Mouse (Mus musculus): ENCODE data around the gene 2700049A03Rik. TPM values are rescaled to one million over a fixed set of nuclear protein-coding genes. Genes with fewer than 3 reads are reported as not detected.

Gene 2700049A03Rik
- polyA plus RNA-seq, 1 experiment from 2014 or later, result 8.6 TPM

GRCm38 (mm10) chr12:71271131-71271530 is 134.5 kb downstream of the 2700049A03Rik start:
- H3K27ac ChIP-seq, result no peak overlapping the region
- no peak overlapping the region for H3K9ac ChIP-seq
- H3K9me3 ChIP-seq (replicated peaks), result no peaks in the 10 kb centered on the region
- no peak overlapping the region for H3K4me2 ChIP-seq
- no peak for ATAC-seq (replicated peaks; ENCODE audit: insufficient number of reproducible peaks, insufficient read depth, low FRiP score, low read depth)
- no peaks in the 10 kb centered on the region for H3K27me3 ChIP-seq
- 79% methylated on average over 5 of the region's 5 CpGs for WGBS
- no peaks in the 10 kb centered on the region for H3K36me3 ChIP-seq
- no peak overlapping the region for H3K4me3 ChIP-seq
- 0 out of 2 replicates have a peak, but pooled peaks cover under 1% of the 10 kb centered on the region for H3K4me1 ChIP-seq (replicated peaks)

- Histone ChIP-seq H3K36me3 (no peaks in the 10 kb centered on the region), H3K4me1 (replicated peaks) (peaks cover 6% of the 10 kb centered on the region), H3K4me3 (no peak overlapping the region), H3K27me3 (no peaks in the 10 kb centered on the region), H3K9ac (no peak overlapping the region), H3K27ac (no peak overlapping the region), H3K4me2 (no peak overlapping the region), H3K9me3 (replicated peaks) (no peaks in the 10 kb centered on the region)
- ATAC-seq (replicated peaks; ENCODE audit: insufficient number of reproducible peaks, insufficient read depth, low FRiP score, low read depth), result no peak
- WGBS, result 91% methylated on average over 5 of the region's 5 CpGs
These were observed 138.0 kb downstream of the 2700049A03Rik start for GRCm38 (mm10) chr12:71274519-71275237.

GRCm38 (mm10) chr12:71275906-71276595 is 139.4 kb downstream of the 2700049A03Rik start:
- 66% methylated on average over 8 of the region's 8 CpGs for whole genome bisulfite sequencing

GRCm38 (mm10) chr12:71279521-71280262 is 143.0 kb downstream of the 2700049A03Rik start:
- Histone ChIP-seq H3K9ac (no peak overlapping the region), H3K27me3 (no peaks in the 10 kb centered on the region), H3K4me3 (no peak overlapping the region), H3K4me1 (replicated peaks) (peaks cover 7% of the 10 kb centered on the region), H3K36me3 (no peaks in the 10 kb centered on the region), H3K4me2 (no peak overlapping the region), H3K27ac (no peak overlapping the region), H3K9me3 (replicated peaks) (peaks cover 7% of the 10 kb centered on the region)
- 62% methylated on average over 12 of the region's 12 CpGs for WGBS
- ATAC-seq (replicated peaks; ENCODE audit: insufficient number of reproducible peaks, insufficient read depth, low FRiP score, low read depth), result no peak

More at GRCm38 (mm10) chr12:71275906-71276595, 139.4 kb downstream of the 2700049A03Rik start:
- no peaks in the 10 kb centered on the region for H3K36me3 ChIP-seq
- no peak overlapping the region for H3K4me2 ChIP-seq
- H3K9ac ChIP-seq, result no peak overlapping the region
- H3K4me3 ChIP-seq, result no peak overlapping the region
- ATAC-seq (replicated peaks; ENCODE audit: insufficient number of reproducible peaks, insufficient read depth, low FRiP score, low read depth), result no peak
- H3K27me3 ChIP-seq, result no peaks in the 10 kb centered on the region
- H3K27ac ChIP-seq, result no peak overlapping the region
- no peaks in the 10 kb centered on the region for H3K9me3 ChIP-seq (replicated peaks)
- peaks cover 7% of the 10 kb centered on the region for H3K4me1 ChIP-seq (replicated peaks)

DNA sequence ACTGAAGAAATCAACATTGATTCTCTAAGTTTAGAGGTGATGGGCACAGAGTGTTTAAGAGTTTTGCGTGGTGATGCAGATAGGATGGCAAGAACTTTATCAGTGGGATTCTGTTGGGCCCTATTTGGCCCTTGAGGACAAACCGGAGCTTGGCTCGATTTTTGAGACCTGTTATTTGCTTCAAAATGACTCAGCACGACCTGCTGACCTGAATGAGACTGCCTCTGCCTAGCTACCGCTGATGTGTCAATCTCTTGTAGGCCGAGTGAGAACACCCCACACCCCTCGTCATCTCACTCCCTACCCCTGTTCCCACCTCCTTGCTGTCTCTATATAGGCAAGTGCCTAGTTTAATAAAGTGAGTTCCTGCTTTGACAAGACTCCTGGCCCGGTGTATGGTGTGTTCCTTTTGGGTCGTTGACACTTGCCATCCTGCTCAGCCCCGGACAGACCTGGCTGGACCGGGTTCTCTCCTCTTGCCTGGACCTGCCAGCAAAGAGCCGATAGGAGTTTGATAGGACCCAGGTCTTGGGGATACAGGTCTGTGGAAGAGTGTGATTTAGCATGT is 144.6 kb downstream of the 2700049A03Rik start:
- H3K36me3 ChIP-seq, result no peaks in the 10 kb centered on the region
- no peak overlapping the region for H3K9ac ChIP-seq
- ATAC-seq (replicated peaks; ENCODE audit: insufficient number of reproducible peaks, insufficient read depth, low FRiP score, low read depth), result no peak
- H3K27ac ChIP-seq, result no peak overlapping the region
- 82% methylated on average over 12 of the region's 12 CpGs for WGBS
- H3K9me3 ChIP-seq (replicated peaks), result peaks cover 7% of the 10 kb centered on the region
- no peak overlapping the region for H3K4me3 ChIP-seq
- peaks cover 5% of the 10 kb centered on the region for H3K4me1 ChIP-seq (replicated peaks)
- H3K27me3 ChIP-seq, result no peaks in the 10 kb centered on the region
- no peak overlapping the region for H3K4me2 ChIP-seq

- Histone ChIP-seq H3K9ac (no peak overlapping the region), H3K36me3 (no peaks in the 10 kb centered on the region), H3K27ac (no peak overlapping the region), H3K4me1 (replicated peaks) (no peaks in the 10 kb centered on the region), H3K4me3 (no peak overlapping the region), H3K9me3 (replicated peaks) (peaks cover 7% of the 10 kb centered on the region), H3K4me2 (no peak overlapping the region), H3K27me3 (0 out of 2 replicates have a peak, but pooled peaks cover 4% of the 10 kb centered on the region)
- ATAC-seq (replicated peaks; ENCODE audit: insufficient number of reproducible peaks, insufficient read depth, low FRiP score, low read depth), result no peak
These were observed 148.8 kb downstream of the 2700049A03Rik start for GRCm38 (mm10) chr12:71285399-71285798.

GRCm38 (mm10) chr12:71290460-71290859 is 153.8 kb downstream of the 2700049A03Rik start:
- H3K27ac ChIP-seq, result no peak overlapping the region
- H3K4me3 ChIP-seq, result no peak overlapping the region
- H3K36me3 ChIP-seq, result no peaks in the 10 kb centered on the region
- H3K9me3 ChIP-seq (replicated peaks), result no peaks in the 10 kb centered on the region
- H3K9ac ChIP-seq, result no peak overlapping the region
- 0 out of 2 replicates have a peak, but pooled peaks cover 4% of the 10 kb centered on the region for H3K27me3 ChIP-seq
- H3K4me2 ChIP-seq, result no peak overlapping the region
- 67% methylated on average over 2 of the region's 2 CpGs for WGBS
- ATAC-seq (replicated peaks; ENCODE audit: insufficient number of reproducible peaks, insufficient read depth, low FRiP score, low read depth), result no peak
- H3K4me1 ChIP-seq (replicated peaks), result peaks cover 5% of the 10 kb centered on the region; the same call in 1 of the 2 replicates

Other genes with a start within 250 kb of the 2700049A03Rik start
- gene Actr10, start 199.0 kb upstream of the 2700049A03Rik start, polyA plus RNA-seq (2015; fragmentation: Nextera tagmentation; extraction: Ambion mirVana), result 162 and 181 TPM in 2 replicates
- 388 and 430 TPM in 2 replicates for gene Psma3, start 162.2 kb upstream of the 2700049A03Rik start, polyA plus RNA-seq (2015; fragmentation: Nextera tagmentation; extraction: Ambion mirVana)
- gene Arid4a, start 120.9 kb upstream of the 2700049A03Rik start, polyA plus RNA-seq (2015; fragmentation: Nextera tagmentation; extraction: Ambion mirVana), result 25.4 and 26.4 TPM in 2 replicates
- gene Tomm20l, start 25.4 kb upstream of the 2700049A03Rik start, polyA plus RNA-seq (2015; fragmentation: Nextera tagmentation; extraction: Ambion mirVana), result 0.25 TPM in 1 of 2 replicates, not detected in the other
- gene Timm9, start 164 bp upstream of the 2700049A03Rik start, polyA plus RNA-seq (2015; fragmentation: Nextera tagmentation; extraction: Ambion mirVana), result 90.9 and 98.9 TPM in 2 replicates
- gene Dact1, start 173.0 kb downstream of the 2700049A03Rik start, polyA plus RNA-seq (2015; fragmentation: Nextera tagmentation; extraction: Ambion mirVana), result 8.6 and 12.4 TPM in 2 replicates